Mouse (Mus musculus) heart, embryonic 14.5 days (tissue): ENCODE data around the gene Cacna1e. TPM values are rescaled to one million over a fixed set of nuclear protein-coding genes. Genes with fewer than 3 reads are reported as not detected.

Experiments used
- ATAC-seq: fragments of 200-750 bp; cut with Nextera tagmentation; 2 replicates; pipeline ENCODE4 v1.8.0; 2017; ENCODE audit warnings: low read depth, moderate TSS enrichment; ENCODE audit not compliant: insufficient number of reproducible peaks, insufficient read depth, low FRiP score
- H3K27ac ChIP-seq, 2 experiments: fragments of 200-500 bp in 1 of 2; fragments of 300-500 bp in 1 of 2; sonication (generic) in 1 of 2; replicated peaks in 1 of 2; 2 replicates each; pipeline ENCODE4 v1.5.1; 2012 to 2014; ENCODE audit warnings: low read depth in 2 of 2, low read length in 2 of 2, control low read depth in 1 of 2, mild to moderate bottlenecking in 1 of 2, mixed read lengths in 1 of 2; ENCODE audit not compliant: control insufficient read depth in 1 of 2, insufficient read depth in 1 of 2
- H3K27me3 ChIP-seq: fragments of 300-500 bp; sonication (generic); 2 replicates; pipeline ENCODE4 v1.6.1; 2014; ENCODE audit warnings: mild to moderate bottlenecking, low read length, control low read depth; ENCODE audit not compliant: control insufficient read depth, insufficient read depth
- H3K36me3 ChIP-seq: fragments of 300-500 bp; sonication (generic); 2 replicates; pipeline ENCODE4 v1.6.1; 2014; ENCODE audit warnings: mild to moderate bottlenecking, control low read depth, low read length, mixed read lengths; ENCODE audit not compliant: control insufficient read depth, insufficient read depth
- H3K4me1 ChIP-seq, 2 experiments: fragments of 200-500 bp in 1 of 2; fragments of 300-500 bp in 1 of 2; sonication (generic) in 1 of 2; 2 replicates each; pipeline ENCODE4 v1.6.1; 2012 to 2014; ENCODE audit warnings: low read length in 2 of 2, control low read depth in 1 of 2, mixed read lengths in 1 of 2; ENCODE audit not compliant: control insufficient read depth in 2 of 2, insufficient read depth in 2 of 2
- H3K4me2 ChIP-seq: fragments of 300-500 bp; sonication (generic); 2 replicates; pipeline ENCODE4 v1.6.1; 2014; ENCODE audit warnings: mild to moderate bottlenecking, low read length
- H3K4me3 ChIP-seq, 2 experiments: fragments of 200-500 bp in 1 of 2; fragments of 300-500 bp in 1 of 2; sonication (generic) in 1 of 2; 2 replicates each; pipeline ENCODE4 v1.5.1; 2012 to 2014; ENCODE audit warnings: low read length in 2 of 2, mild to moderate bottlenecking in 2 of 2, control low read depth in 1 of 2, low read depth in 1 of 2, moderate library complexity in 1 of 2; ENCODE audit not compliant: control insufficient read depth in 1 of 2, insufficient read depth in 1 of 2
- H3K9ac ChIP-seq: fragments of 300-500 bp; sonication (generic); 2 replicates; pipeline ENCODE4 v1.6.1; 2014; ENCODE audit warnings: mild to moderate bottlenecking, low read length
- H3K9me3 ChIP-seq: fragments of 300-500 bp; sonication (generic); 2 replicates; pipeline ENCODE4 v1.6.1; 2016; ENCODE audit warnings: low read length, control low read depth; ENCODE audit not compliant: control insufficient read depth
- WGBS: fragments of 180-500 bp; shearing (Covaris S2); extraction: QIAGEN DNeasy Blood & Tissue Kit; methylation state at CpG from one replicate; pipeline ENCODE4 v1.1.7; 2014; 5-methylcytosine and 5-hydroxymethylcytosine counted together
- polyA plus RNA-seq: library from polyadenylated mRNA; unstranded; fragments of >200 nt; fragmentation: Nextera tagmentation; extraction: Ambion mirVana; gene quantifications from 2 replicates; pipeline ENCODE4 v1.2.1, GENCODE M21; 2014

Gene Cacna1e
- polyA plus RNA-seq, 1 experiment from 2014 or later, result 0.22 TPM

- WGBS, result 49% methylated on average over 2 of the region's 2 CpGs
- H3K9ac ChIP-seq, result no peak overlapping the region
- H3K4me3 ChIP-seq, result no peak overlapping the region
- peaks cover 0 to 2% of the 10 kb centered on the region in 2 experiments; a peak in 1 of 4 replicates for H3K4me1 ChIP-seq
- no peaks in the 10 kb centered on the region for H3K9me3 ChIP-seq
- H3K36me3 ChIP-seq, result no peaks in the 10 kb centered on the region
- H3K4me2 ChIP-seq, result no peak overlapping the region
- ATAC-seq, result no peak
- no peaks in the 10 kb centered on the region for H3K27me3 ChIP-seq
- H3K27ac ChIP-seq, result no peak overlapping the region
These were observed 87.6 kb downstream of the Cacna1e start for GRCm38 (mm10) chr1:154796685-154797084.

DNA sequence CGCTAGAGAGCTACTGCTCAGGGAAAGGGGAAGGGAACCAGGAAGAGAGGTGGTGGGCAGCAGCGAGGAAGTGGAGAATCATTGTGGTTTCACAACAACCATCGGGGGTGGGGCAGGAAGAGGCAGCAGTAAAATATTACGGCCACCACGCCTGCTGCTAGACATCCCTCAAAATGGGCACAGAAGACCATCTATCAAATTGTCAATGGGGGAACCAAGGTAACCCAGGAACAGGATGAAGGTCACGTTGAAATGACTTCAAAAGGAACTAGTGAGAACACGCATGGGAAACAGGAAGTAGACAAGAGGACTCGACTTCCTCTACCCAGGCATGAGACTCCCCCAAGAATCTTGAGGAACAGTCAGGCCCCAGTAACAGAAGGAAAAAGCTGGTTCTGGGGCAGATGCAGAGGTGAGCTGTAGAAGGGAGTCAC is 89.8 kb downstream of the Cacna1e start:
- H3K4me1 ChIP-seq, result peaks cover 0 to 6% of the 10 kb centered on the region in 2 experiments; a peak in 2 of 4 replicates
- H3K9ac ChIP-seq, result no peak overlapping the region
- no peaks in the 10 kb centered on the region for H3K9me3 ChIP-seq
- no peak overlapping the region for H3K4me3 ChIP-seq
- H3K27ac ChIP-seq, result no peak overlapping the region
- H3K4me2 ChIP-seq, result no peak overlapping the region
- H3K27me3 ChIP-seq, result no peaks in the 10 kb centered on the region
- WGBS, result 67% methylated on average over 8 of the region's 8 CpGs
- H3K36me3 ChIP-seq, result no peaks in the 10 kb centered on the region
- ATAC-seq, result no peak

DNA sequence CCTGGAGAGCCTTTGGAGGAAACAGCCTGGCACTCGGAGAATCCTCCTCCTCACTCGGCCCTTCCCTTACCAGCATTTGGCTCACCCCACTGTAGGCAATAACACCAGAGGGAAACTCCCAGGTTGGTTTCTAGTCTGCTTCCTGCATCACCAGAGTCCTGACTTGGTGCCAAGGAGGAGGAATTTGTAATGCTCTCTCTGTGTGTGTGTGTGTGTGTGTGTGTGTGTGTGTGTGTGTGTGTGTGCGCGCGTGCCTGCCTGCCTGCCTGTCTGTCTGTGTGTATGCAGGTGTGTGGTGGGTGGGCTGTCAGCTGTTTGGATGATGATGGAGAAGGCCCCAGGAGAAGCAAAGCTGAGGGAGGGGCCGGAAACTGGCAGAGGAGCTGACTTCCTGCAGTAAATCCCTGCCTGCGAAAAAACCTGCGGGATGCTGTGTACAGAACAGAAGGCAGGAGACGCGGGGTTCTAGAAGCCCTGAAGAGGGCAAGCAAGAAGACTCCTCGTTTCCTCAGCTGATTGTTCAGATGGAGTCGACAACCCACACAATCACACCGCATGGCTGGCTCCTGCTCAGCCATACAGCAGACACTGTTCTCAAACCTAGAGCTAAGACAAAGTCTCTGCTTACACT is 92.6 kb downstream of the Cacna1e start:
- H3K27me3 ChIP-seq, result no peaks in the 10 kb centered on the region
- H3K4me3 ChIP-seq, result no peak overlapping the region
- 57% methylated on average over 13 of the region's 13 CpGs for WGBS
- H3K9me3 ChIP-seq, result no peaks in the 10 kb centered on the region
- H3K27ac ChIP-seq, result 0 out of 4 replicates have a peak overlapping the region, but pooled peaks of 1 of the 2 experiments have one; percentile 8
- H3K4me2 ChIP-seq, result no peak overlapping the region
- H3K36me3 ChIP-seq, result no peaks in the 10 kb centered on the region
- peaks cover 4 to 6% of the 10 kb centered on the region in 2 experiments; a peak in 3 of 4 replicates for H3K4me1 ChIP-seq
- H3K9ac ChIP-seq, result no peak overlapping the region
- no peak for ATAC-seq

DNA sequence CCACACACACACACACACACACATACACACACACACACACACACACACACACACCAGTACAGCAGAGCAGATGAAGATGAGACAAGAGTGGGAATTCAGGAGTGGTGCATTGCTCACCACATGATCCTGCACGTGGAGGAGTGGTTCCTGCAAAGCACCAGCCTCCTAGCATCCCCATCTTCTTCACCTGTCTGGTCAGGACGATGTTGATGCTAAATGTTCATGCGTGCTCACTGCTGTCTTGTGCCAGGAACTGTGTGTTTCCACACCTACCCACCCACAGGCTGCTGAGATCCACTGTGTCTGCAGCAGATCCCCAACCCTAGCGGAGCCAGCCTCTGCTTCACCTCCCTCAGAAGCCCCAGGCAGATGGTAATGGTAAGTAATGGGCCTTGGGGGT is 95.8 kb downstream of the Cacna1e start:
- H3K4me1 ChIP-seq, result peaks cover 12% of the 10 kb centered on the region in 2 experiments
- H3K9me3 ChIP-seq, result no peaks in the 10 kb centered on the region
- H3K36me3 ChIP-seq, result no peaks in the 10 kb centered on the region
- no peak overlapping the region for H3K27ac ChIP-seq
- 78% methylated on average over 4 of the region's 4 CpGs for WGBS
- no peak overlapping the region for H3K4me3 ChIP-seq
- ATAC-seq, result no peak
- no peak overlapping the region for H3K4me2 ChIP-seq
- H3K9ac ChIP-seq, result no peak overlapping the region
- H3K27me3 ChIP-seq, result peaks cover 9% of the 10 kb centered on the region

GRCm38 (mm10) chr1:154788069-154788468 is 96.2 kb downstream of the Cacna1e start:
- Histone ChIP-seq H3K27me3 (peaks cover 9% of the 10 kb centered on the region), H3K4me2 (no peak overlapping the region), H3K27ac (no peak overlapping the region), H3K4me3 (no peak overlapping the region), H3K9ac (no peak overlapping the region), H3K36me3 (no peaks in the 10 kb centered on the region), H3K4me1 (peaks cover 12% of the 10 kb centered on the region in 2 experiments), H3K9me3 (no peaks in the 10 kb centered on the region)
- WGBS, result 7% methylated on average over 5 of the region's 5 CpGs
- no peak for ATAC-seq

DNA sequence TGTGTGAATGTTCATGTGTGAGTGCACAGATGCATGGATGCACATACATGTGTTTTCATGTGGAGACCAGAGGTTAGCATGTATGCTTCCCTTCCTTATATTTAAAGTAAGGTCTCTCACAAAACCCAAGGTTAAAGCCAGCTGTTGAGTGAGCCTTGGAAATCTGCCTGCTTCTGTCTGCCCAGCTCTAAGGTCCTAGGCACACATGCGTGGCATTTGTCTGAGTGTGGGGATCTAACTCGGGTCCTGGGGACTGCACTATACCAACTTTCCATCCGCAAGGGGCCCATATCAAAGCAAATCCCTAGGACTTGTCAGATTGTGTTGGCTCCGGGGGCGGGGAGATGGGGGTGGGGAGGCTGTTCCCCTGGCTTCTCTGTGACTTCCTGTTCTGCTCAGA is 96.9 kb downstream of the Cacna1e start:
- Histone ChIP-seq H3K9ac (no peak overlapping the region), H3K4me3 (no peak overlapping the region)
- ATAC-seq, result no peak

GRCm38 (mm10) chr1:154786243-154786669 is 98.0 kb downstream of the Cacna1e start:
- Histone ChIP-seq H3K4me1 (peaks cover 5 to 12% of the 10 kb centered on the region in 2 experiments), H3K9ac (0 out of 2 replicates have a peak overlapping the region, but pooled peaks have one; percentile 17), H3K4me2 (peak overlapping the region; percentile 1; the same call in 1 of the 2 replicates), H3K4me3 (no peak overlapping the region), H3K36me3 (no peaks in the 10 kb centered on the region), H3K27ac (no peak overlapping the region), H3K27me3 (peaks cover 9% of the 10 kb centered on the region), H3K9me3 (no peaks in the 10 kb centered on the region)
- 2% methylated on average over 4 of the region's 4 CpGs for WGBS
- no peak for ATAC-seq

More for the DNA sequence above, 96.9 kb downstream of the Cacna1e start:
- Histone ChIP-seq H3K4me1 (peaks cover 12% of the 10 kb centered on the region in 2 experiments), H3K36me3 (no peaks in the 10 kb centered on the region), H3K4me2 (no peak overlapping the region), H3K9me3 (no peaks in the 10 kb centered on the region), H3K27ac (no peak overlapping the region), H3K27me3 (peaks cover 9% of the 10 kb centered on the region)
- 35% methylated on average over 5 of the region's 5 CpGs for WGBS
